Mouse (Mus musculus): ENCODE results near the gene Enpep.

Enpep gene

GRCm38 (mm10) chr3:129332586-129332985, at the start of gene Enpep:
Enpep (minus strand) TSS chr3:129332720.
- DNase-seq: peak; percentile 85

- DNase-seq: no peak
Measured at GRCm38 (mm10) chr3:129379109-129379508, 46.6 kb upstream of the Enpep start.

- DNase-seq: no peak
Measured at GRCm38 (mm10) chr3:129375087-129375486, 42.6 kb upstream of the Enpep start.

GRCm38 (mm10) chr3:129373108-129373507, 40.6 kb upstream of the Enpep start:
- no peak for DNase-seq

GRCm38 (mm10) chr3:129369491-129369890, 37.0 kb upstream of the Enpep start:
- DNase-seq: no peak

GRCm38 (mm10) chr3:129365919-129366318, 33.4 kb upstream of the Enpep start:
- no peak for DNase-seq

- DNase-seq: no peak
Measured at GRCm38 (mm10) chr3:129364818-129365390, 32.4 kb upstream of the Enpep start.

DNA sequence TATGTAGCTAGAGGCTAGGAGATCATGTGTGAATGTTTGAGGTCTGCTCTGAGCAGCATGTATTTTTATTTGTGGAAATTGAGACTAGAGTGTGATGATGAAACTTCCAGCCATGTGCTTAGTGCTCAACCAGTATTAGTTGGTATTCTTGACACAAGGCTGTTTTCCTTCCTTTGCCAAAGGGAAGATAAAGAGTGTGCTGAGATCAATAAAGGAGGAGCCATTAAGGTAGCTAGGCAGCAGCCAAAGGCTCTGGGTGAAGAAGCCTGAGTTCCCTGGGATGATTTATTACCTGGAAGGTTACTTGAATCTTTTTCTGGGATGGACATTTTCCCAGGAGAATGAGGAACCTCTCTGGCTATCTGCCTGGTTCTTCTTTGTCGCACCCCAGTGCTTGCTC, 30.9 kb upstream of the Enpep start:
- DNase-seq: no peak

- no peak for DNase-seq
Measured at GRCm38 (mm10) chr3:129358115-129358514, 25.6 kb upstream of the Enpep start.

DNA sequence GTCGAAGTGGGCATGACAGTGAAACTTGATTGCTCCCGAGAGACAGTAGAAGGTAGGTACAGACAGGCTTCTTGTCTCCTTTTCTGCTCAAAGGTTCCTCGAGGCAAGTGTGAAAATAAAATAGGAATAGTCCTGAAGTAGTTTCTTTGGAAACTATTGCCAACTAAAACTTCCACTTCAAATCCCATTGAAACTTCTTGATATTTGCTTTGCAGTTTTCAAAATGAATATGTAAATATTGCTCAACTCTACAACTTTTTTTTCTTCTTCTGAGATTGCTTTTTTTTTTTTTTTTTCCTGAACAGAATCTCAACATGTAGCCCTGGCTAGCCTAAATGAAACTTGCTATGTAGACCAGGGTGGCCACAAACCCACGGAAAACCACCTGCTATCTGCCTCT, 21.4 kb upstream of the Enpep start:
- peak; percentile 28 for DNase-seq

GRCm38 (mm10) chr3:129351320-129351877, 18.9 kb upstream of the Enpep start:
- DNase-seq: no peak

DNA sequence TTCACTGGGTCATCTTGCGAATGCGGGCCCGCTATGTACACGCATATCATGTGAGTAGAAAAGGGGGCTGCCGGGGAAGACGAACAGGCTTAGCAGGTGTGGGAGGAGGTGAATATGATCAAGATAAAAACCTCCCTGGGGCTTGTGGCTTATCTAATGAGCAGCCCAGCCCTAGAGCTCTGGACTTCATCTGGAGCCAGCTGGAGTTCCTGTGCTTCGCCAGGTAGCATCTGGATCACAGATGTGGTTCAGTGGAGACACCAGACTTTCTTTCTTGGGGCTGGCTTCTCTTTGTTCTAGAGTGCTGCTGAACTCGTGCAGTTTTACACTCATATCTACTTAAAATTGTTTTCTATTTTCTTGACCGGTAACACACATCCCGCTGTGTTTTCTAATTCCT, 14.8 kb upstream of the Enpep start:
- DNase-seq: no peak

GRCm38 (mm10) chr3:129342767-129343166, 10.2 kb upstream of the Enpep start:
- no peak for DNase-seq

- DNase-seq: no peak
Measured at GRCm38 (mm10) chr3:129341066-129341465, 8.5 kb upstream of the Enpep start.

- peak; percentile 28 for DNase-seq
Measured at GRCm38 (mm10) chr3:129338296-129339091, 6.0 kb upstream of the Enpep start.

GRCm38 (mm10) chr3:129332142-129332541, 378 bp downstream of the Enpep start:
- DNase-seq: no peak

DNA sequence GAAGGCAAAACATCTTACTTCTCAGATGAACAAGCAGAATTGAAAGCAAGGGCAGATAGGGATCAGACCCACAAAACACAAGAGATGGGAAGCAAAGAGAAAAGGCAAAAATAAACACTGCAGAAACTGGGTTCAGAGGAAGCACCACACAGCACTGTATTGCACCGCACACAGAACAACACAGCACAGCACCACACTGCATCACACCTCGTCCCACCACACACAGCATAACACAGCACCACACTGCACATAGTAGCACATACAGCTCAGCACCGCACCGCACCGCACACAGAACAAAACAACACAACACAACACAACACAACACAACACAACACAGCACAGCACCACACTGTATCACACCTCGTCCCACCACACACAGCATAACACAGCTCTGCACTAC, 1.1 kb downstream of the Enpep start:
- DNase-seq: no peak

- DNase-seq: peak; percentile 21
Measured at GRCm38 (mm10) chr3:129328056-129328455, 4.5 kb downstream of the Enpep start.

- DNase-seq: peak; percentile 38
Measured at GRCm38 (mm10) chr3:129321585-129321984, 10.9 kb downstream of the Enpep start.

- DNase-seq: no peak
Measured at GRCm38 (mm10) chr3:129317032-129317729, 15.3 kb downstream of the Enpep start.

- DNase-seq: no peak
Measured at GRCm38 (mm10) chr3:129313671-129314415, 18.7 kb downstream of the Enpep start.

DNA sequence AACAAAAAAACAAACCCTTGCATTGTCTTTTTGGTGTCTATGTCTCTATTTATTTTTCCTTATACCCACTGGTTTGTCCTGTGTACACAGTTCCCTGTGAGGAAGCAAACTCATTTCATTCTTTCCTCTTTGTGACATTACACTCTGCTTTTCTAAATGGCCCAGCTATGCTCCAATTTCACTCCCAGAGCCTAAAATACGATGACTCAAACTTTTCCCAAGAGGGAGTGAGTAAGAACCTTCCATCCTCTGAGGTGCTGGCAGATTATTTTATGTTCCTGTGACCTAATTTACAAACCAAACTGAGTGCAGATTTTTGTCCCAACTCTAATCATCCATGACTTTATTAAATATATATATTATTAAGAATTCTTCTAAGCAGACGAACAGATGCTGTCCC, 19.3 kb downstream of the Enpep start:
- DNase-seq: no peak

DNA sequence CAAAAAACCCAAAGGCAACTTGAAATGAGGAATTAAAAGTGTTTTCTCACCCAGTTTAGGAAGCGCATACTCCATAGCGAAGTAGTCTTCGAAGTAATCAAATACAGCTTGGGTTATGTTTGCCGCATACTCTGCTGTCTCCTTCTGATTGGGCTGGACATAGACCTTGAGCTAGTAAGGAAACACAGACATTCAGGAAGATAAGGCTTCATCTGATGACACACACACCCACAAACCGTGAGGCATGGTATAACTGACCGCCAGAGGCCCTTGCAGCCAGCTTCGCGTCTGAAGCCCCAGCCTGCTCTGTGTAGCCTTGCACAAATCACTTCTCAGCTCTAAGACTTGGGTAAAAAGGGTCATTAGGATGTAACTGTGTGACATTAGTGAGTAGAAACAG, 20.0 kb downstream of the Enpep start:
- DNase-seq: no peak
